Mouse (Mus musculus): ENCODE data around the gene Kifc5b.

GRCm38 (mm10) chr17:26882706-26883105, 34.2 kb upstream of the Kifc5b start:
- TF ChIP-seq CTCF (conservative IDR thresholded peaks at IDR 0.05; ENCODE audit: low read length) (no peak), NANOG (IDR thresholded peaks at IDR 0.05; ENCODE audit: borderline replicate concordance, low read length) (no peak), POU5F1 (IDR thresholded peaks at IDR 0.05; ENCODE audit: borderline replicate concordance, low read length) (no peak)
